Mouse (Mus musculus) forebrain, embryonic 13.5 days (tissue): ENCODE data around the gene Ak1. TPM values are rescaled to one million over a fixed set of nuclear protein-coding genes. Genes with fewer than 3 reads are reported as not detected.

Experiments used
- ATAC-seq: fragments of 200-750 bp; cut with Nextera tagmentation; 2 replicates; pipeline ENCODE4 v1.8.0; 2017
- H3K27ac ChIP-seq: fragments of 300-500 bp; sonication (generic); 2 replicates; pipeline ENCODE4 v1.5.1; 2015; ENCODE audit warnings: inconsistent platforms, mild to moderate bottlenecking, moderate library complexity
- H3K27me3 ChIP-seq: fragments of 300-500 bp; sonication (generic); 2 replicates; pipeline ENCODE4 v1.6.1; 2015; ENCODE audit warnings: mild to moderate bottlenecking, inconsistent platforms
- H3K36me3 ChIP-seq: fragments of 300-500 bp; sonication (generic); 2 replicates; pipeline ENCODE4 v1.6.1; 2015; ENCODE audit warnings: mild to moderate bottlenecking, inconsistent platforms; ENCODE audit not compliant: poor library complexity, severe bottlenecking
- H3K4me1 ChIP-seq: fragments of 300-500 bp; sonication (generic); 2 replicates; pipeline ENCODE4 v1.6.1; 2015; ENCODE audit warnings: inconsistent platforms
- H3K4me2 ChIP-seq: fragments of 300-500 bp; sonication (generic); 2 replicates; pipeline ENCODE4 v1.6.1; 2015; ENCODE audit warnings: inconsistent platforms, mild to moderate bottlenecking, moderate library complexity
- H3K4me3 ChIP-seq: fragments of 300-500 bp; sonication (generic); 2 replicates; pipeline ENCODE4 v1.5.1; 2015; ENCODE audit warnings: mild to moderate bottlenecking, inconsistent platforms
- H3K9ac ChIP-seq: fragments of 300-500 bp; sonication (generic); 2 replicates; pipeline ENCODE4 v1.6.1; 2015; ENCODE audit warnings: mild to moderate bottlenecking, inconsistent platforms
- H3K9me3 ChIP-seq: fragments of 300-500 bp; sonication (generic); replicated peaks from 2 replicates; pipeline ENCODE4 v1.6.1; 2016; ENCODE audit warnings: inconsistent platforms
- WGBS: fragments of 180-500 bp; shearing (Covaris S2); methylation state at CpG from one replicate; pipeline ENCODE4 v1.1.7; 2015; 5-methylcytosine and 5-hydroxymethylcytosine counted together
- polyA plus RNA-seq: library from polyadenylated mRNA; unstranded; fragments of >200 nt; fragmentation: Nextera tagmentation; extraction: Ambion mirVana; gene quantifications from 2 replicates; pipeline ENCODE4 v1.2.1, GENCODE M21; 2015

Gene Ak1
- polyA plus RNA-seq, 1 experiment from 2014 or later: 48.8 TPM

GRCm38 (mm10) chr2:32646379-32647056, 25.0 kb downstream of the Ak1 start, which contains the start of gene Eng:
Gene Eng (plus strand): TSS chr2:32646595.
- WGBS: 66% methylated on average over 31 of the region's 31 CpGs
- H3K27ac ChIP-seq: no peak within 1 kb of the TSS

DNA sequence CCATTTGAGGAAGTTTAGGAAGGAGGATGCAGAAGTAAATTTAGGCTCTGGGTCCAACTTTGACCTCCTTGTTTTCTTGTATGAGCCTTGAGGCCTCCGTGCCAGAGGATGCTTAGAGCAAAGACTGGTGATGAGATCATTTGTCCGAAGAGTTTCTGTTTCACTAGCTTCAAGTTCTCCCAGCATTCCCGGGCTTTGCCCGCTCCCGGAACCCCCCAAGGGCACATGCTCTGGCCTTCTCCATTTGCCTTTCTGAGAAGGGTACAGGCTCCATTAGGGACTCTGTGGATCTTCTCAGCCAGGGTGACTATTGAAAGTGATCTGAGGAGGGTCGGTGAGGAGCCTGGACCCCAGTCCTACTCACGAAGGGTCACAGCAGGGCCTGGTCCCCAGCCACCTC, 25.8 kb downstream of the Ak1 start:
- WGBS: 93% methylated on average over 7 of the region's 7 CpGs
- no peak overlapping the region for H3K27ac ChIP-seq
- no peak for ATAC-seq

More at GRCm38 (mm10) chr2:32646379-32647056, 25.0 kb downstream of the Ak1 start, which contains the start of gene Eng:
- no peaks in the 10 kb centered on the region for H3K9me3 ChIP-seq
- no peaks in the 10 kb centered on the region for H3K4me1 ChIP-seq
- peak within 1 kb of the TSS; percentile 7; the same call in 1 of the 2 replicates for H3K4me3 ChIP-seq
- no peaks in the 10 kb centered on the region for H3K27me3 ChIP-seq
- H3K4me2 ChIP-seq: no peak within 1 kb of the TSS
- no peaks in the 10 kb centered on the region for H3K36me3 ChIP-seq
- H3K9ac ChIP-seq: no peak within 1 kb of the TSS
- no peak for ATAC-seq

GRCm38 (mm10) chr2:32653764-32654163, 32.2 kb downstream of the Ak1 start:
- 49% methylated on average over 7 of the region's 7 CpGs for WGBS
- H3K9ac ChIP-seq: no peak overlapping the region
- no peaks in the 10 kb centered on the region for H3K27me3 ChIP-seq
- no peak overlapping the region for H3K4me2 ChIP-seq
- H3K4me3 ChIP-seq: no peak overlapping the region
- H3K9me3 ChIP-seq: no peaks in the 10 kb centered on the region
- H3K27ac ChIP-seq: no peak overlapping the region
- no peak for ATAC-seq
- H3K36me3 ChIP-seq: no peaks in the 10 kb centered on the region
- no peaks in the 10 kb centered on the region for H3K4me1 ChIP-seq

More for the DNA sequence above, 25.8 kb downstream of the Ak1 start:
- H3K4me3 ChIP-seq: no peak overlapping the region
- no peak overlapping the region for H3K9ac ChIP-seq
- H3K27me3 ChIP-seq: no peaks in the 10 kb centered on the region
- H3K4me1 ChIP-seq: no peaks in the 10 kb centered on the region
- H3K36me3 ChIP-seq: no peaks in the 10 kb centered on the region
- H3K4me2 ChIP-seq: no peak overlapping the region
- no peaks in the 10 kb centered on the region for H3K9me3 ChIP-seq

GRCm38 (mm10) chr2:32654743-32655393, 33.3 kb downstream of the Ak1 start:
- no peak overlapping the region for H3K27ac ChIP-seq
- no peaks in the 10 kb centered on the region for H3K4me1 ChIP-seq
- H3K4me2 ChIP-seq: no peak overlapping the region
- ATAC-seq: no peak
- 79% methylated on average over 14 of the region's 14 CpGs for WGBS
- H3K9me3 ChIP-seq: no peaks in the 10 kb centered on the region
- no peak overlapping the region for H3K4me3 ChIP-seq
- no peaks in the 10 kb centered on the region for H3K27me3 ChIP-seq
- no peak overlapping the region for H3K9ac ChIP-seq
- no peaks in the 10 kb centered on the region for H3K36me3 ChIP-seq

DNA sequence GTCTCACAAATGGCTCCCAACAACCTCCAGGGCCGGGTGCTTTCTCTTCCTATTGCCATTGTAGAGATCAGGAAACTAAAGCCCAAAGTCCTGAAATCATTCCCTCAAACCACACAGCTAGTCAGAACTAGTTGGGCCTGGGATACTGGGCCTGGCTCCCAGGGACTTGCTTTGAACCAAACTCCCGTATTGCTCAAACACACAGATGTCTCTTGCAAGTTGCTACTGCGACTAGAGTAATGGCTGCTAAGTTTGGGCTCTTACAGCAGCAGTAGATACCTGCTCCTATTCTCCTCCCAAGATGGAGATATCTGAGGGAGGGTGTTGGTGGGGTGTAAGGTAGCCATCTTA, 33.8 kb downstream of the Ak1 start:
- no peak overlapping the region for H3K9ac ChIP-seq
- no peak overlapping the region for H3K4me3 ChIP-seq
- H3K36me3 ChIP-seq: no peaks in the 10 kb centered on the region
- H3K4me2 ChIP-seq: no peak overlapping the region
- WGBS: 90% methylated on average over 3 of the region's 3 CpGs
- no peaks in the 10 kb centered on the region for H3K9me3 ChIP-seq
- no peaks in the 10 kb centered on the region for H3K4me1 ChIP-seq
- H3K27ac ChIP-seq: no peak overlapping the region
- ATAC-seq: no peak
- H3K27me3 ChIP-seq: no peaks in the 10 kb centered on the region

GRCm38 (mm10) chr2:32655826-32656225, 34.3 kb downstream of the Ak1 start:
- 79% methylated on average over 12 of the region's 12 CpGs for WGBS

DNA sequence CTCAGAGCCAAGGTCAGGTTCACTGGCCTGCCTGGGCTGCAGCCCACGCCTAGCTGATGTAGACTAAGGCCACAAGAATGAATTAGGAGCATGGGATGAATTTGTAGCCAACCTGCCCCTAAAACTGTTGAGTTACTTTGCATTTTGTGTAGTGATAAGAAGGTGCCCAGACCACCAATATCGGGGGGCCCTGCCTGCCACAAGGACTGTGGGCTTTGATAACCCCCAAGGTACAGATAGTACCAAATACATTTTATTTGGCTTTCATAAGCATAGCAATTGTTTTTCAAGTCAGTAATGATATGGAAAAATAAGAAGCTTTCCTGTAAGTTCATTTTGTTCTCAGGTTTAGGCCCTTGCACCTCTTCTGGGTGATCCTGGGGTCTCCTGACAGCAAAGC, 37.3 kb downstream of the Ak1 start:
- Histone ChIP-seq H3K27ac (no peak overlapping the region), H3K9me3 (no peaks in the 10 kb centered on the region), H3K4me3 (no peak overlapping the region), H3K9ac (no peak overlapping the region), H3K4me1 (peaks cover 5% of the 10 kb centered on the region; the same call in 1 of the 2 replicates), H3K36me3 (no peaks in the 10 kb centered on the region), H3K27me3 (no peaks in the 10 kb centered on the region), H3K4me2 (no peak overlapping the region)
- 80% methylated on average over 2 of the region's 2 CpGs for WGBS
- ATAC-seq: no peak

More at GRCm38 (mm10) chr2:32655826-32656225, 34.3 kb downstream of the Ak1 start:
- Histone ChIP-seq H3K9ac (no peak overlapping the region), H3K4me3 (no peak overlapping the region), H3K27ac (no peak overlapping the region), H3K9me3 (no peaks in the 10 kb centered on the region), H3K36me3 (no peaks in the 10 kb centered on the region), H3K4me2 (no peak overlapping the region), H3K4me1 (no peaks in the 10 kb centered on the region), H3K27me3 (no peaks in the 10 kb centered on the region)
- ATAC-seq: no peak

- H3K27me3 ChIP-seq: no peaks in the 10 kb centered on the region
- no peak overlapping the region for H3K4me2 ChIP-seq
- no peak overlapping the region for H3K4me3 ChIP-seq
- ATAC-seq: no peak
- no peaks in the 10 kb centered on the region for H3K36me3 ChIP-seq
- H3K4me1 ChIP-seq: peaks cover 5% of the 10 kb centered on the region; the same call in 1 of the 2 replicates
- no peak overlapping the region for H3K27ac ChIP-seq
- H3K9me3 ChIP-seq: no peaks in the 10 kb centered on the region
- WGBS: 73% methylated on average over 7 of the region's 7 CpGs
- H3K9ac ChIP-seq: no peak overlapping the region
These were observed 40.0 kb downstream of the Ak1 start for GRCm38 (mm10) chr2:32661509-32662107.

DNA sequence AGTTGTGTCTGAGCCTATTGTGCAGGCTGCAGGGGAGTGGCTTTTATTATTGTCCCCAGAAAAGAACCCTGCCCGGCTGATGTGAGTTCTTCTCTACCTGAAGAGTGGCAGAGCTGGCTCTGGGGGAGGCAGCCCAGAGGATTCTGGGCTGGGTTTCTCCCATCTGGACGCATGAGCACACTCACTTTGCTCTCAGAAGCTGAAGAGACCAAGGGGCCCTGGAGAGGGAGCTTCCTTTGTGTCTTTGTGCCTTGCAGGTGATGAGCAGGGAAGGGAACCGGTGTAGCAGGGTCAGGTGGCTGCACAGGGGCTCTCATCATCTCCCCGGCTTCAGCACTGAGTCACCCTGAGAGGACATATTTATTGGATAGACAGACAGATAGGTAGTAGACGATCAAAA, 40.7 kb downstream of the Ak1 start:
- Histone ChIP-seq H3K36me3 (no peaks in the 10 kb centered on the region), H3K9ac (no peak overlapping the region), H3K27me3 (no peaks in the 10 kb centered on the region), H3K4me1 (peaks cover 5% of the 10 kb centered on the region; the same call in 1 of the 2 replicates), H3K9me3 (no peaks in the 10 kb centered on the region), H3K4me2 (no peak overlapping the region), H3K4me3 (no peak overlapping the region), H3K27ac (no peak overlapping the region)
- ATAC-seq: no peak
- WGBS: 50% methylated on average over 5 of the region's 5 CpGs

- Histone ChIP-seq H3K27ac (no peak overlapping the region), H3K4me3 (no peak overlapping the region), H3K4me1 (peaks cover 5% of the 10 kb centered on the region; the same call in 1 of the 2 replicates), H3K9me3 (no peaks in the 10 kb centered on the region), H3K36me3 (no peaks in the 10 kb centered on the region), H3K4me2 (no peak overlapping the region), H3K9ac (no peak overlapping the region), H3K27me3 (no peaks in the 10 kb centered on the region)
- 79% methylated on average over 8 of the region's 8 CpGs for WGBS
- ATAC-seq: no peak
These were observed 43.8 kb downstream of the Ak1 start for GRCm38 (mm10) chr2:32665345-32665744.

DNA sequence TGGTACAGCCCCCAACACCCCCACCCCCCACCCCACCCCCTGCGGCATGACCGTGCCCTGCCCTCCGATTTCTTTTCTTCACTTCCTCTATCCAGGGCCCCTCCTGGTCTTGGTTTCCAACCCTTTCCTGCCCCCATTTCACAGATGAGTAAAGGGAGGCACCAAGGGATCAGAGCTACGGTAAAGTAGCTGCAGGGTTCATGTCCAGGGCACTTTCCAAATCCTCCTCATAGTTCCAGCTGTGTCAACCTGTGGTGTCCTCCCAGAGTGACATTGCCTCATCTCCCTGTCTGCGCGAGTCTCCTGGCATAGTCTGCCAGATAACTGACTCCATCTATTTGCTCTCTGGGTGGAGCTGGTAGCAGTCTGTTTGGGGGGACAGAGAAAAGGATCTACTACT, 44.3 kb downstream of the Ak1 start:
- 90% methylated on average over 6 of the region's 6 CpGs for WGBS

DNA sequence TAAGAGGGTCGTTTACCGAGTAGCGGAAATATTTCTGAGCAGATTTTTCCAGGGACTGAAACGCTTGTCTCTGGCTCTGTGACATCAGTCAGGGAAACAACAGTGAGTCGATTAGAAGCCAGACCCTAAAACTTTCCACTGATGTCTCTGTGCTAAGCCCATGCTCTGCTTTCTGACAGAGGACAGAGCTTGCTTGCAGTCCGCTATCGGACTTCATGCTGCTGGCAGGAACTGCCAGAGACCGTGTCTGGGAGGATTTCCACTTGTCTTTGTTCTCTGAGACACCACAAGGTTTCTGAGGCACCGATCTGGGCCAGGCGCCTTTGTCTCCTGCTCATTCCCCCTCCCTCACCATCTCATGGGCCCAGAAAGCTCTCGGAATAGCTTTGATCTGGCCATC, 46.2 kb downstream of the Ak1 start:
- H3K4me3 ChIP-seq: no peak overlapping the region
- 27% methylated on average over 11 of the region's 11 CpGs for WGBS
- no peaks in the 10 kb centered on the region; the same call in 1 of the 2 replicates for H3K4me1 ChIP-seq
- no peak overlapping the region for H3K9ac ChIP-seq
- no peak for ATAC-seq
- H3K9me3 ChIP-seq: no peaks in the 10 kb centered on the region
- no peaks in the 10 kb centered on the region for H3K27me3 ChIP-seq
- no peak overlapping the region for H3K27ac ChIP-seq
- H3K36me3 ChIP-seq: no peaks in the 10 kb centered on the region
- no peak overlapping the region for H3K4me2 ChIP-seq

More for the DNA sequence above, 44.3 kb downstream of the Ak1 start:
- no peak overlapping the region for H3K27ac ChIP-seq
- H3K4me3 ChIP-seq: no peak overlapping the region
- H3K4me2 ChIP-seq: no peak overlapping the region
- H3K4me1 ChIP-seq: peaks cover 5% of the 10 kb centered on the region; the same call in 1 of the 2 replicates
- ATAC-seq: no peak
- no peaks in the 10 kb centered on the region for H3K36me3 ChIP-seq
- no peak overlapping the region for H3K9ac ChIP-seq
- no peaks in the 10 kb centered on the region for H3K27me3 ChIP-seq
- H3K9me3 ChIP-seq: no peaks in the 10 kb centered on the region
